Mouse (Mus musculus) stomach, postnatal 0 days (tissue): ENCODE measurements around the gene Chn2.

Experiments used
- CTCF ChIP-seq: IDR thresholded peaks from 2 replicates; pipeline ENCODE4 v1.5.1; 2016; ENCODE audit warnings: antibody characterized with exemption, low read depth, mild to moderate bottlenecking, moderate library complexity
- EP300 ChIP-seq: optimal IDR thresholded peaks from 2 replicates; pipeline ENCODE3; 2016; ENCODE audit warnings: antibody characterized with exemption

- TF ChIP-seq CTCF, result no peak
- TF ChIP-seq EP300, result no peak
Measured at GRCm38 (mm10) chr6:54283299-54283698, 243.9 kb downstream of the Chn2 start.
